Mouse (Mus musculus) right cerebral cortex, adult 2 months (tissue): ENCODE data around the gene Kif17.
A peak's percentile ranks its signal among the peaks of the same experiment; 100 is the strongest.

Source experiments
- DNase-seq, 2 experiments: peaks; one replicate each; pipeline ENCODE4 v3.0.0; 2021 to 2022; ENCODE audit warnings: low spot score in 2 of 2

Kif17 gene

GRCm38 (mm10) chr4:138250088-138250960 lies at the start of gene Kif17, which contains the start of gene Sh2d5:
Gene Kif17, plus strand, starts transcription at chr4:138250435.
Gene Sh2d5, plus strand, starts transcription at chr4:138250403.
- DNase-seq, result peak; percentile 93 to 94

DNA sequence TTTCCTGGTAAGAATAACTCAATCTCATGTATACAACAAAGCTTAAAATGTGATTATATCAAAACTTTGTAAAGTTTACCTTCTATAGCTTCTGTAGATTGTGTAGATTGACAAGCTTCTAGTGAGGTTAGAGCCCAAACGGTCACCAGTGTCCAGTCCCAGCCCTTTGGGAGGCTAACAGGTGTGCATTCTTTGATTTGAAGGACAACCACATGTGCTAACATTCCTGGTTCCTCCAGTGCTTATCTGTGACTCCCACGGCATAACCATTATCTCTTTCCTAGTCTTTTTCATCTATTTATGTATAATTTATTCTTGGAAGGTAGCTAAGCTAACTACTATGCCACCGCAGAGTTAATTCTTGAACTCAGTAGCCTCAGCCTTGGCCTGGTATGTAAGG lies 49.5 kb upstream of the Kif17 start:
- DNase-seq, result no peak

- DNase-seq, result no peak
Observed at GRCm38 (mm10) chr4:138201696-138202095, 48.5 kb upstream of the Kif17 start.

DNA sequence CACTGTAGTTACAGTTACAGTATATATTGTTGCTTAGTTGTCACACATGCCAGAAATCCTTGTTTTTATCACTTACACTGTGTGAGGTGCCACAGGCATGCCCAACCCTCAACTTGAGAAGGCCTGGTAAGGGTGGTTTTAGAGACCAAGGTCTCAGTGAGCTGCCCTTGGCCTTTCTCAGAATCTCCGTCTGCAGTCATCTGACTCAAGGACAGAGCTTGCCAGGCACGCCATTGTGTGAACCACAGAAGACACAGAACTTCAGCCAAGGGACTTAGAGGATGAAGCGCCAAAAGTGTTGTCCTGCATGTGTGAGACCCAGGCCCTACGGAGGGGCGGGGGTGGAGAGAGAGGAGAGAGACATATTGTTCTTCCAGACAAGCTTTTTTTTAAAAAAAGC lies 40.1 kb upstream of the Kif17 start:
- no peak for DNase-seq

GRCm38 (mm10) chr4:138213861-138214260 lies 36.4 kb upstream of the Kif17 start:
- DNase-seq, result no peak

- peak in 1 of 2 experiments; percentile 34 for DNase-seq
Observed at GRCm38 (mm10) chr4:138215671-138216199, 34.5 kb upstream of the Kif17 start.

DNA sequence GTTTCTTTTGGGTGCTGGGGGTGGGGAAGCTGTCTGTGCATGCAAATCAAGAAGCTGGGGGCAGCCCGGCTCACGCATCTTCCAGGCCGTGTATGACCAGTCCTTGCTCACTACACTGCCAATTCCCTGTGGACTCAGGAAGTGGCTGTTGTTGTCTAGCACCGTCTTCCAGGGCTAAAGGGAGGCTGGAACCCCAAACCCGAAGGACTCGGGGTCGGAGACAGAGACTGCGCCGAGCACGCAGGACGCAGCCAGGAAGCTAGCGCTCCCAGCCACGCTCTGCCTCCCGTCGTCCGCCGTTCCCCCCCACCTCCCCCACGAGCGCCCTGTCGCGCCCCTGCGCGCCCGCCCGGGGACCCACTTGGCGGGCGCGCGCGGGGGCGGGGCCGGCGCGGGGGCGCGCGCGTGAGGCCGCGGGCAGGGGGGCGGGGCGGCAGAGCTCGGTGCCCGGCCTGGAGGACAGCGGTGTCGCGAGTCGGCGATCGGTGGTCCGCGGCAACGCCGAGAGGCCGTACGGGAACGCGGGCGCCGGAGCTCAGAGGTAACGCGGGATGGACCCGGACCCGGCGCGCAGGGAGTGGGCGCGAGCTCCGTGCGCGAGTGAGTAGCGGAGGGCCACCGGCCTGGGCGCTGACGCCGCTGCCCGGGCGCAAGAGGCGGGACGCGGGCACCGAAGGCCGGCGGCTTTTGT lies 33.9 kb upstream of the Kif17 start, which contains the start of gene Hp1bp3:
Gene Hp1bp3 (plus strand): TSS at position 97 of the 691 bp plus-strand sequence.
- DNase-seq, result peak; percentile 62 to 69

GRCm38 (mm10) chr4:138216891-138217392 lies 33.3 kb upstream of the Kif17 start:
- peak; percentile 96 to 98 for DNase-seq

GRCm38 (mm10) chr4:138217441-138217840 lies 32.8 kb upstream of the Kif17 start:
- DNase-seq, result peak; percentile 33 to 46

- DNase-seq, result no peak
Observed at GRCm38 (mm10) chr4:138217951-138218685, 32.1 kb upstream of the Kif17 start.

DNA sequence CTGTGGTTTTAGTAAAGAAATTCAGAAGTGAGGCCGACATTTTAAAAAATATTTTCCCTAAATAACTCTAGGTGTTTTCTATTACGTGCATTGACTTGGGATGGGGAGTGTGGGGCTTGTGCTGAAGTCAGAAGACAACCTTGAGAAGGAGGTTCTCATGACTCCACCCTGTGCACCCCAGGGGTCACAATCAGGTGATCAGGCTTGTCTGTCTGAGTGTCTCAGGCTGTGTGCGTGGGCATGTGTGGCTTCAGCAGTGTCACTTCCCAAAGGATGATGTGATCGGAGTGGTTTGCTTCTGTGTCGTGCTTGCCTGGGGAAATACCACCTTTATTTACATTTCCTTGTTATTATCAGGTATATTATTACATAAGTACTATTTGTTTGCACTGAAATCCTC lies 30.9 kb upstream of the Kif17 start:
- no peak for DNase-seq

- no peak for DNase-seq
Observed at GRCm38 (mm10) chr4:138220761-138221160, 29.5 kb upstream of the Kif17 start.

DNA sequence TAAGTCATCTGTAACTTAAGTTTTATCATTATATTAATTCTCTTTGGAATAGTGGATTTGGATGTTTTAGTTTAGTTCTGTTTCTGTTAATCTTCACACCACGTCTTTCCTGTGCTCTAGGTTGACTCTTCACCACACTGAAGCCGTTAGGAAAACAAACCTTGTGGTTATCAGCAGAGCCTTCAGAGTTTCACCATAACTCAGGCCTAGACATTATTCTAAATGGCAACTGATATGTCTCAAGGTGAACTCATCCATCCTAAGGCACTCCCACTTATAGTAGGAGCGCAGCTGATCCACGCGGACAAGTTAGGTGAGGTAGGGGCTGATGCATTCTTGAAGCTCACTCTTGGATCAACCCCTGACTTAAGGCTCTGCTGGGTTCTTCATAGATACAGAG lies 28.8 kb upstream of the Kif17 start:
- no peak for DNase-seq

- no peak for DNase-seq
Observed at GRCm38 (mm10) chr4:138222396-138222795, 27.8 kb upstream of the Kif17 start.

- no peak for DNase-seq
Observed at GRCm38 (mm10) chr4:138223623-138224022, 26.6 kb upstream of the Kif17 start.

GRCm38 (mm10) chr4:138246756-138247665 lies 3.2 kb upstream of the Kif17 start:
- peak; percentile 87 for DNase-seq

DNA sequence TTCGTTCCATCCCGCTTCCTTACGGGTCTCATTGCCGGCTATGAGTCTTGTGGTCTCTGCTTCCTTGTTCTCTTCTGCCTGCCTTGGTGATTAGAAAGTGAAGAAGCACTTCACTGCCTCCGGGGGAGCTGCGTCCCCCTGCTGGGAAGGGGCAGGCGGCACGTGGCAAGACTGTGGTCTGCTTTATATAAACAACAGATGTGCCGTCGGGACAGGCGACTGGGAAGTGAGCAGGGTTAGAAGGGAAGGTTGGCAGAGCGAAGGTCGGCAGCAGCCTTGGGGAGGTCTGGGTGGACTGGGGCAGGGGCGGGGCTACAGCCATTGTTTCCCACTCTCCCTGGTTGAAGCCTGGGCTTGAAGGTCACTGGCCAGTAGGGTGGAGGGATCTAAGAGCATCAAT lies 1.6 kb downstream of the Kif17 start:
- peak; percentile 38 to 39 for DNase-seq

DNA sequence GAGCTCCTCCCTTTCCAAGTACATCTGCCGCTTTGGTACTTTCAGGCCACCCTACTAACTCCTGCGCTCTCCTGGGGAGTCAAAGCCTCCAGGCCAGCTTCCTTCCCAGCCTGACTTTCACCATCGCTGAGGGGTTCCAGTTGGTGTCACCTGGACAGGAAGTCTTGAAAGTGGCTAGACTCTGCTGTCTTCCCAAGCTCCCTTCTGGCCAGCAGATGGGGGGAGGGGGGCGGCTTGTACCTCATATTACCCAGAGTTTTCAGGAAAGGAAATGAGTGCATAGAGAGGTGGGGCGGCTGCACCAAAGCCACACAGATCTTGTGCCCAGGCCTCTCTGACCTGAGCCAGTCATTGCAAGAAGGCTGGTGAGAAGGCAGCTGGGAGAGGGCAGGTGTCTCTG lies 2.0 kb downstream of the Kif17 start:
- no peak for DNase-seq

DNA sequence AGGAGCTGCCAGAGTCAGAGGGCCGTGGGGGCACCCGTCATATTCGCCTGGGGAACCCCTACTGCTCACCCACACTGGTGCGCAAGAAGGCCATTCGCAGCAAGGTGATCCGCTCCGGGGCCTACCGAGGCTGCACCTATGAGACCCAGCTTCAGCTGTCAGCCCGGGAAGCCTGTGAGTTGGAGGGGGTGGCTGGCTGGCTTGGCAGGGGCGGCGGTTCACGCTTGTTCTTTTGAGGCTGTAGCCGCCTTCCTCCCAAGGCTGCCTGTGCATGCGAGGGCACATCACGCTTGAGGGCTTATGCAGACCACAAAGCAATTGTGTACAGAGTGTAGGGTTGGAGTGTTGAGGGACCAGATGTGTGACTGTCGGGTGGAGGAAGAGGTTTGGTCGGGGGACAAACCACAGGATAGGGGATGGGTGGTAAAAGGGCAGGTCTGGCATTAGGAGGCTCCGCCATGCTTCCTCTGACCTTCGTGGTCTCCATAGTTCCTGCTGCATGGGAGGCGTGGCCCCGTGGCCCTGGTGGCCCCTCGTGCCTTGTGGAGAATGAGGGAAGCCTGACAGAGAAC lies 7.0 kb downstream of the Kif17 start:
- DNase-seq, result no peak

GRCm38 (mm10) chr4:138258663-138259062 lies 8.4 kb downstream of the Kif17 start:
- no peak for DNase-seq
